Mouse (Mus musculus): ENCODE results near the gene Peli3. TPM values are rescaled to one million over a fixed set of nuclear protein-coding genes. Genes with fewer than 3 reads are reported as not detected.

Gene Peli3
- polyA plus RNA-seq, 1 experiment from 2014 or later, result 3.8 TPM

DNA sequence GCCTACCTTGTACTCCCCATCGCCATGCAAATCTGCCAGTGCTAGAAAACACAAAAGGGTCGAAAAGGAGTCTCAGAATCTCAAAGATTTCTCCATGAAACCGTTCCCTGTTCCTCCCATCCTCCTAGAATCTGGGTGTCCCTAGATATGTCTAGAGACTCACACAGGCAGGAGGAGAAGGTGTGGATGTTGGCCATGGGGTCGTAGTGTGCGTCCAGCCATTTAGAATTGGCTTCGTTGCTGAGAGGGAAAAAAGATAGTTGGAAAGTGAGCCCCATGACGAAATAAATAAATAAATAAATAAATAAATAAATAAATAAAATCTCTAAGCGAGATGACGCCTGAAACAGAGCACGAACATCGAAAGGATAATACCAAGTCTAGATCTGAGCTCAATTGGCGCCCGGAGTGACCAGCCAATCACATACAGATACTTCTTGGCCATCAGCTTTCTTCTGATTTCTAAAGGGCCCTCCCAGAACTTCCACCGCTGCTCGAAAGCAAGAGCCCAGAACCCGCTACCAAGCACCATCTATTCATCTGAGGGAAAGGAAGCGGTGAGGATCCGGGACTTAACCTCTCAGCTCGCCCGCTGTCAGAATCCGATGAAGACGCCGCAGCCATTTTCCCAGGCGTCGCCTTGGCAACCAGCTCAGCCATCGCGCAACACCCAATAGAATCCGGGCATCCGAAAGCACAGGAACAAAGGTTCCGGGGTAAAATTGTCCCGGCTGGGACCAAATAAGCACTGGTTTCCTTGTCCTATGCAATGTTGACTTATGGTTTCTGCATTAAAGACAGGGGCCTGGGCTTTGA, 36.7 kb downstream of the Peli3 start, which contains the start of gene Bbs1:
Bbs1 (minus strand) TSS at position 650 of the 816 bp plus-strand sequence.
- Histone ChIP-seq H3K36me3 (peaks cover 55% of the 10 kb centered on the region), H3K4me2 (replicated peaks) (peak within 1 kb of the TSS; percentile 63), H3K27ac (replicated peaks) (peak within 1 kb of the TSS; percentile 63), H3K4me1 (peaks cover 12% of the 10 kb centered on the region), H3K9ac (replicated peaks) (peak within 1 kb of the TSS; percentile 65), H3K4me3 (peak within 1 kb of the TSS; percentile 59), H3K9me3 (no peaks in the 10 kb centered on the region), H3K27me3 (no peaks in the 10 kb centered on the region)
- 9% methylated on average over 31 of the region's 31 CpGs for WGBS
- ATAC-seq (ENCODE audit: low FRiP score, low read depth), result peak; percentile 71

DNA sequence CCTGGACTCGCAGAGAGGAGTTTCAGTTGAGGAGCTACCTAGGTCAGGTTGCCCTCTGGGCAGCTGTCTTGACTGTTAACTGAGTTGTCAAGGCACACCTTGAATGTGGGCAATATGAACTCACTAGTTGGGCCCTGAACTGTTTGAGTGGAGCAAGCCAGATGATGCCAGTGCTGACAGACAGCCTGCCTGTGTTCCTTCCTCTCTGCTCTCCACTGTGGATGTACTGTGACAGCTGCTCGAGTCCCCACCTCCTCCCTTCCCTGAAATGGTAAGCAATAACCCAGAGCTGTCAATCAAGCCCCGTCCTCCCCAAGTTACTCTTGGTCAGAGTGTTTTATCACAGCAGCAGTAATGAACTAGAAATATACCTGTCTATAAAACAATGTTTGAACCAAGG, 43.0 kb downstream of the Peli3 start:
- H3K36me3 ChIP-seq, result peaks cover 41% of the 10 kb centered on the region
- H3K4me2 ChIP-seq (replicated peaks), result no peak overlapping the region
- ATAC-seq (ENCODE audit: low FRiP score, low read depth), result no peak
- H3K4me3 ChIP-seq, result no peak overlapping the region
- H3K27ac ChIP-seq (replicated peaks), result no peak overlapping the region
- no peaks in the 10 kb centered on the region for H3K27me3 ChIP-seq
- H3K9me3 ChIP-seq, result no peaks in the 10 kb centered on the region
- WGBS, result 80% methylated on average over 3 of the region's 3 CpGs
- no peak overlapping the region for H3K9ac ChIP-seq (replicated peaks)
- no peaks in the 10 kb centered on the region for H3K4me1 ChIP-seq

DNA sequence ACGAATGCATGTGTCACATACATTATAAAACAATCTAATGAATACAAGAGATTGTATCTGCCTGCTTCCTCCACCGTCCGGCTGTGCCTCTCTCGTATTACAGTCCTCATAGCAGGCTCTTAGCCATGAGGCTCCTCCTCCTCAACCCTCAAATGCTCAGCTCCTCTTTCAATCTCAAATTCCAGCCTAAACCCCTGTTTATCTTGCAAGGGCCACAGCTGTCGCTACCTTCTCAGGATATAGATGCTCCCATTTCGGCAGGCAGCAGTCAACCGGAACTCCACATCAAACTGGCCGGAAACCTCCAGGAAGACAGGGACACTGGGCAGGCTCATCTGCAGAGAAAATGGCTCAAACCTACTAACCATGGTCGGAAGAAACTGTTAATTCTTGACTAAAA, 44.0 kb downstream of the Peli3 start:
- ATAC-seq (ENCODE audit: low FRiP score, low read depth), result no peak
- no peak overlapping the region for H3K4me3 ChIP-seq
- no peaks in the 10 kb centered on the region for H3K9me3 ChIP-seq
- 84% methylated on average over 9 of the region's 9 CpGs for WGBS
- H3K27ac ChIP-seq (replicated peaks), result no peak overlapping the region
- no peaks in the 10 kb centered on the region for H3K4me1 ChIP-seq
- H3K9ac ChIP-seq (replicated peaks), result no peak overlapping the region
- H3K4me2 ChIP-seq (replicated peaks), result no peak overlapping the region
- H3K27me3 ChIP-seq, result no peaks in the 10 kb centered on the region
- H3K36me3 ChIP-seq, result peaks cover 41% of the 10 kb centered on the region

DNA sequence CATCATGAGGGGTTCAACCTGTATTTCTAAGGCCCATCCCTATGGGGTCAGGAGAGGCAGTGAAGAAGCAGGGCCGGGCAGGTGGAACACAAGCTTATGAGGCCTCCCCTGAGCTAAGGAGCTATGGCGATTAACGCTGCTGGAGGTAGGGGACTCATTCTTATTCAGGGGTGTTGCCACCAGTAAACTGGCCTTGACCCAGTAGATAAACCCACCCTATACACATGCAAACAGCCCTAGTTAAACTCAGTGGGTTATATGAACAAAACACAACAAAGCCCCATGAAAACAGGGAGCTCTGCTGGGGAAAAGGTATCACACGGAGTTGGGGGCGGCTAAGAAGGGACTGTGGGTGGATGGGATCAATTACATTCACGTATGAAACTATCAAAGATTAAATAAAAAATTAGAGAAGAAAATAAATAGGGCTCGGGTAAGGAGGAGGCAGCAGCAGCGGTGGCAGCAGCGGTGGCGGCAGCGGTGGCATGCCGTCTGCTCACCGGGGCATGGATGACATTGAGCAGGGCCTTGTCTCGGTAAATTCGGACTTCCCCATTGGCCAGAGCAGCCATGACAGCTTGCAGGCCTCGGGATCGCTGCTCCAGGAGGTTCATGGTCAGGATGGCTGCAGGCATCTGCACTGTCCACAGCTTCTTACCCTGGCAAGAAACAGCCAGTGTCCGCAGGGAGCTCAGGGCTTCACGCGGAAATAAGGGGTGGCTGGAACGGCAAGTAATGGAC, 46.0 kb downstream of the Peli3 start:
- no peak overlapping the region for H3K27ac ChIP-seq (replicated peaks)
- 55% methylated on average over 21 of the region's 21 CpGs for WGBS
- no peak for ATAC-seq (ENCODE audit: low FRiP score, low read depth)
- H3K4me3 ChIP-seq, result no peak overlapping the region
- H3K27me3 ChIP-seq, result no peaks in the 10 kb centered on the region
- no peak overlapping the region for H3K4me2 ChIP-seq (replicated peaks)
- no peaks in the 10 kb centered on the region for H3K4me1 ChIP-seq
- H3K36me3 ChIP-seq, result peaks cover 35% of the 10 kb centered on the region
- no peaks in the 10 kb centered on the region for H3K9me3 ChIP-seq
- no peak overlapping the region for H3K9ac ChIP-seq (replicated peaks)

DNA sequence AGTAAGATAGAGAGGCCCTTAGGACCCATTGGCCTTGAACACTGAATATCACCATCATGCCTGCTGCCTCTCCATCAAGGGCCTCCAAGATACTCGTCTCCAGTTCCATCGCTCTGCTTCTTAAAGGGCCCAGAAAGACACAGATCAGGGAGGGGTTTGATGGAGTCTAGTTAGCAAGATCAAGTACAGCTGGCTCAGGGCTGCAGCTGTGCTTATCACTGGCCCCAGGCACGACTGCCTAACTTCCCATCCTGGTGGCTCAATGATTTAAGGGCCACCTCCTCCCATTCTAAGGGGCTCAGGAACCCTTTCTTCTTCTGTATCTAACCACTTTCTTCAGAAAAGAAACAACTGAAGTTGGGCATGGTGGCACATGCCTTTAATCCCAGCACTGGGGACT, 51.1 kb downstream of the Peli3 start:
- no peak overlapping the region for H3K27ac ChIP-seq (replicated peaks)
- 87% methylated on average over 3 of the region's 3 CpGs for WGBS
- peaks cover 35% of the 10 kb centered on the region for H3K36me3 ChIP-seq
- H3K27me3 ChIP-seq, result no peaks in the 10 kb centered on the region
- H3K9ac ChIP-seq (replicated peaks), result no peak overlapping the region
- no peak for ATAC-seq (ENCODE audit: low FRiP score, low read depth)
- no peaks in the 10 kb centered on the region for H3K9me3 ChIP-seq
- no peaks in the 10 kb centered on the region for H3K4me1 ChIP-seq
- H3K4me2 ChIP-seq (replicated peaks), result no peak overlapping the region
- H3K4me3 ChIP-seq, result no peak overlapping the region

DNA sequence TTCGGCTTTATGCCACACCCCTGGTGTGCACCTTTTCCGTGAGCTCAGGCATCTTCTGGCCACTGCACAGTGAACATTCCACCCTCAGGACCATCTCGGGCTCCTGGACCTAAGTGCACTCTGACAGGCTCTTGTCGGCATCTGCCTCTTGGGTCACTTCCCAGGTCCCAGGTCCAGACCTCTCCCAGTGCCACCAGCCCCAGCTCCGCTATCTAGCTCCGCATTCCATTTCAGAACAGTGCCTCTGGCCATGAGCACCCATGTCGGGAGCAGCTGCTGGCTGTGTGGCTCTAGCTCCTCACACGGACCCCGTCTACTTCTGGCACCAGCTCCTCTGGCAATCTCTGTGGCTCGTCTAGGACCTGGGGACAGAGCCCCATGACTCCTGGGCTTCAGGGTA, 53.1 kb downstream of the Peli3 start:
- H3K9me3 ChIP-seq, result no peaks in the 10 kb centered on the region
- no peak overlapping the region for H3K9ac ChIP-seq (replicated peaks)
- H3K36me3 ChIP-seq, result peaks cover 35% of the 10 kb centered on the region
- no peak for ATAC-seq (ENCODE audit: low FRiP score, low read depth)
- H3K4me2 ChIP-seq (replicated peaks), result no peak overlapping the region
- WGBS, result 86% methylated on average over 10 of the region's 10 CpGs
- H3K4me1 ChIP-seq, result no peaks in the 10 kb centered on the region
- H3K4me3 ChIP-seq, result no peak overlapping the region
- no peaks in the 10 kb centered on the region for H3K27me3 ChIP-seq
- no peak overlapping the region for H3K27ac ChIP-seq (replicated peaks)

DNA sequence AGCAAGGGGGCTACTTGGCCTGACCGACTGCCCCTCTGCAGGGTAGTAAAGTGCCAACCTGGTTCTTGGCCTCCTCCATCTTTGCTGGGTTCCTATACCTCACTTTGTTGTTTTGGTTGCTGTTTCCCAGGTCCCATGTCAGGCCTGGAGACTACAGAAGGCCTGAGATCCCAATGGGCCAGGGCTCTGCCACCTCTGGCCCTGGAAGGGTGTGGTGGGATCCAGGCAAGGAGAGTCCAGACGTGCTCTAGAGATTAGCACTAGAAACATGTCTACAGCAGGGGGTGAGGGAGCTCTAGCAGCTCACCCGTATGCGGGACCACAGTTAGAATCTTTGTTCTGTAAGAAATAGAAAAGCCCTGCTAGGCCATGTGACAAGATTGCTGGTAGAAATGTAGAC, 59.0 kb downstream of the Peli3 start:
- no peaks in the 10 kb centered on the region; the same call in 1 of the 2 replicates for H3K36me3 ChIP-seq
- no peak overlapping the region for H3K9ac ChIP-seq (replicated peaks)
- no peaks in the 10 kb centered on the region for H3K27me3 ChIP-seq
- 89% methylated on average over 4 of the region's 4 CpGs for WGBS
- no peak overlapping the region for H3K4me2 ChIP-seq (replicated peaks)
- no peaks in the 10 kb centered on the region for H3K9me3 ChIP-seq
- peaks cover 5% of the 10 kb centered on the region for H3K4me1 ChIP-seq
- no peak for ATAC-seq (ENCODE audit: low FRiP score, low read depth)
- no peak overlapping the region for H3K27ac ChIP-seq (replicated peaks)
- no peak overlapping the region for H3K4me3 ChIP-seq

Other genes starting within 250 kb of the Peli3 start
- gene Gm960, start 244.5 kb downstream of the Peli3 start, polyA plus RNA-seq (2016; fragmentation: Nextera tagmentation; extraction: Ambion mirVana), result 4.4 and 6.5 TPM in 2 replicates
- gene Sptbn2, start 232.0 kb downstream of the Peli3 start, polyA plus RNA-seq (2016; fragmentation: Nextera tagmentation; extraction: Ambion mirVana), result 32.1 and 32.9 TPM in 2 replicates
- gene Rbm4b, start 186.6 kb downstream of the Peli3 start, polyA plus RNA-seq (2016; fragmentation: Nextera tagmentation; extraction: Ambion mirVana), result 162 and 168 TPM in 2 replicates
- gene Rbm4, start 149.2 kb downstream of the Peli3 start, polyA plus RNA-seq (2016; fragmentation: Nextera tagmentation; extraction: Ambion mirVana), result 86.0 and 94.7 TPM in 2 replicates
- 47.3 and 50.1 TPM in 2 replicates for gene Gm21992, start 131.5 kb downstream of the Peli3 start, polyA plus RNA-seq (2016; fragmentation: Nextera tagmentation; extraction: Ambion mirVana)
- 108 and 111 TPM in 2 replicates for gene Rbm14, start 131.5 kb downstream of the Peli3 start, polyA plus RNA-seq (2016; fragmentation: Nextera tagmentation; extraction: Ambion mirVana)
- gene Ccs, start 103.8 kb downstream of the Peli3 start, polyA plus RNA-seq (2016; fragmentation: Nextera tagmentation; extraction: Ambion mirVana), result 34.1 and 38.1 TPM in 2 replicates
- 0.15 TPM in 1 of 2 replicates, not detected in the other for gene Ccdc87, start 103.8 kb downstream of the Peli3 start, polyA plus RNA-seq (2016; fragmentation: Nextera tagmentation; extraction: Ambion mirVana)
- gene Ctsf, start 88.0 kb downstream of the Peli3 start, polyA plus RNA-seq (2016; fragmentation: Nextera tagmentation; extraction: Ambion mirVana), result 51.7 and 52.0 TPM in 2 replicates
- 1.2 and 1.6 TPM in 2 replicates for gene Actn3, start 65.2 kb downstream of the Peli3 start, polyA plus RNA-seq (2016; fragmentation: Nextera tagmentation; extraction: Ambion mirVana)
- 21.6 and 21.8 TPM in 2 replicates for gene Zdhhc24, start 64.5 kb downstream of the Peli3 start, polyA plus RNA-seq (2016; fragmentation: Nextera tagmentation; extraction: Ambion mirVana)
- 9.9 and 11.4 TPM in 2 replicates for gene Bbs1, start 36.5 kb downstream of the Peli3 start, polyA plus RNA-seq (2016; fragmentation: Nextera tagmentation; extraction: Ambion mirVana)
- gene Dpp3, start 14.8 kb downstream of the Peli3 start, polyA plus RNA-seq (2016; fragmentation: Nextera tagmentation; extraction: Ambion mirVana), result 179 and 189 TPM in 2 replicates
- gene Mrpl11, start 19.0 kb upstream of the Peli3 start, polyA plus RNA-seq (2016; fragmentation: Nextera tagmentation; extraction: Ambion mirVana), result 125 and 129 TPM in 2 replicates
- gene Npas4, start 47.2 kb upstream of the Peli3 start, polyA plus RNA-seq (2016; fragmentation: Nextera tagmentation; extraction: Ambion mirVana), result 0.07 and 0.20 TPM in 2 replicates
- gene Slc29a2, start 80.7 kb upstream of the Peli3 start, polyA plus RNA-seq (2016; fragmentation: Nextera tagmentation; extraction: Ambion mirVana), result 4.8 and 5.1 TPM in 2 replicates
- 40.7 and 42.4 TPM in 2 replicates for gene B4gat1, start 95.7 kb upstream of the Peli3 start, polyA plus RNA-seq (2016; fragmentation: Nextera tagmentation; extraction: Ambion mirVana)
- 4.0 and 4.4 TPM in 2 replicates for gene AC124502.3, start 95.8 kb upstream of the Peli3 start, polyA plus RNA-seq (2016; fragmentation: Nextera tagmentation; extraction: Ambion mirVana)
- gene Brms1, start 98.2 kb upstream of the Peli3 start, polyA plus RNA-seq (2016; fragmentation: Nextera tagmentation; extraction: Ambion mirVana), result 56.6 and 63.7 TPM in 2 replicates
- gene Rin1, start 107.4 kb upstream of the Peli3 start, polyA plus RNA-seq (2016; fragmentation: Nextera tagmentation; extraction: Ambion mirVana), result 1.7 and 2.0 TPM in 2 replicates
- gene Cd248, start 125.0 kb upstream of the Peli3 start, polyA plus RNA-seq (2016; fragmentation: Nextera tagmentation; extraction: Ambion mirVana), result 24.7 and 31.5 TPM in 2 replicates
- 0.94 and 2.0 TPM in 2 replicates for gene Tmem151a, start 142.4 kb upstream of the Peli3 start, polyA plus RNA-seq (2016; fragmentation: Nextera tagmentation; extraction: Ambion mirVana)
- gene Yif1a, start 145.4 kb upstream of the Peli3 start, polyA plus RNA-seq (2016; fragmentation: Nextera tagmentation; extraction: Ambion mirVana), result 60.9 and 61.6 TPM in 2 replicates
- 196 and 239 TPM in 2 replicates for gene Cnih2, start 155.4 kb upstream of the Peli3 start, polyA plus RNA-seq (2016; fragmentation: Nextera tagmentation; extraction: Ambion mirVana)
- 232 and 247 TPM in 2 replicates for gene Rab1b, start 163.9 kb upstream of the Peli3 start, polyA plus RNA-seq (2016; fragmentation: Nextera tagmentation; extraction: Ambion mirVana)
- gene Klc2, start 175.4 kb upstream of the Peli3 start, polyA plus RNA-seq (2016; fragmentation: Nextera tagmentation; extraction: Ambion mirVana), result 53.3 and 54.7 TPM in 2 replicates